Mouse (Mus musculus) adrenal gland, adult 8-10 months (tissue): ENCODE data around the gene Nav2. TPM values are rescaled to one million over a fixed set of nuclear protein-coding genes. Genes with fewer than 3 reads are reported as not detected.

Experiments
- DNase-seq: peaks from one replicate; pipeline ENCODE4 v3.0.0; 2022
- total RNA-seq, 4 experiments: library from RNA; stranded (reverse); gene quantifications; 2 replicates each; pipeline ENCODE4 v1.2.4; 2022

The Nav2 gene
- total RNA-seq, 4 experiments from 2014 or later, result 5.1 to 13.7 (median 9.1) TPM

GRCm38 (mm10) chr7:49494654-49495053, 586.1 kb downstream of the Nav2 start:
- no peak for DNase-seq

- DNase-seq, result no peak
Observed at GRCm38 (mm10) chr7:49496111-49496510, 587.6 kb downstream of the Nav2 start.

GRCm38 (mm10) chr7:49496766-49497425, 588.4 kb downstream of the Nav2 start:
- no peak for DNase-seq

DNA sequence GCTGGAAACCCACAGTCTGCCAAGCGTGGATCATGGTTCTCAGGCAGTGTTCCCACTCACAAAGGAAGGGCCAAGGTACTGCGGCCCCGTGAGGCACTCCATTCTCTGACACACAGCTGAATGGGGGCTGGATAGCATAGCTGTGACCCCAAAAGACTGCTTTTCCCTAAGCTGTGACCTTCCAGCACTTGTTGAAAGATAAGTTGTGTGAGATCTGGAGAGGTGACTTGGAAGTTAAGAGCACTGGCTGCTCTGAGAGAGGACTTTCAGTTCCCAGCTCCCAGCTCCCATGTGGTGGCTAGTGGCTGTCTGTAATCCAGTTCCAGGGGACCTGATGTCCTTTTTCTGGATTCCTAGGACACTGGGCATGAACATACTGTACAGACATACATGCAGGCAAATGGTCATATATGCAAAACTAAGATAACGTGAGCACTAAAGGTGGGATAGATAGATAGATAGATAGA, 588.9 kb downstream of the Nav2 start:
- no peak for DNase-seq

DNA sequence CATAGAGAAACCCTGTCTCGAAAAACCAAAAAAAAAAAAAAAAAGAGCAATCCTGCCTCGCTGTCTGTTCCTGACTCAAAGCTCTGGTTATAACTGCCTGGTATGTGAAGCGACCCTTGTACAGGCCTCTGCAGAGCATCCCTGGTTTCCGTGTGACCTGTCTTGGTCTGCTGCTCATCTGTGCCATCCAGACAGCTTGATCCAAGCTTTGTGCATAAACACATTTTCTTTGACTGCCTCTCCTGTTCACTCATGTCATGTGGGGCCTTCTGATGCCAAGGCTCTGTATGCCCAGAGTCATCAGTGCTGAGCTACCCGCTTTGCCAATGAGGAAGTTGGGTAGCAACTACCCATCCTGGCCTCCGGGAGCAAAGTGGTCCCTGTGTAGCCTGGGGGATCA, 591.1 kb downstream of the Nav2 start:
- no peak for DNase-seq

DNA sequence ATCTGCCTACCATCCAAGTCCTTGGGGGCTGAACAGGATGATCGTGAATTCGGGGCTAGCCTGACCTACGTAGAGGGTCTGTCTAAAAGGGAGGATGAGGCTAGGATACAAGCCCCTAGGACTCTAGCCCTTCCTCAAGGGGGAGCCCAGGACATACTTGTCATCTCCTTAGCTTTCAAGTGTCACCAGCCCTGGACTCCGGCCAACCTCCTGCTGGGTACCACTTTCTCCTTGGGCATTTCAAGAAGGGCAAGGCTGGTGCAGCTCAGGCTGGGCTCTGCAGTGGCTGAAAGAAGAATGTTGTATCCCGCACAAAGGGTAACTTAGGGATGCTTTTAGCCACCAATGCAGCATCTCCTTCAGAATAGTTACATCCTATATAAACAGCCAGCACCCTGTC, 592.4 kb downstream of the Nav2 start:
- DNase-seq, result no peak

GRCm38 (mm10) chr7:49503419-49503818, 594.9 kb downstream of the Nav2 start:
- DNase-seq, result no peak

DNA sequence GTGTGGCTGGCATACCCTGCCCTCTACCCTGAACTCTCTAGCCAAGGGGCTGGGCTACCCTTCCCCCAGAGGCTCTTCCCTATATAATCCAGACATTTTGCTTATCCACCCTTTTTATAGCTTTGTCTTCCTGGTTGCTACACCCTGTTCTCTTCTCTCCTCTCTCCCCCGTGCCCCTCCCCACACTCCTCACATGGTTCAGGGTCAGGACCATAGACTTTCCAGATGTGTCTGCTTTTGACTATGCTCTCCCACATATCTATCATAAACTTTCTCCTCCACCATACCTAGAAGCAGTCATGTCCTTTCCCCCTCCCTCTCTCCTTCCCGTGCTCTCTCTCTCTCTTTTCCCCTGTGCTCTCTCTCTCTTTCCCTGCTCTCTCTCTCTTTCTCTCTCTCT, 595.4 kb downstream of the Nav2 start:
- DNase-seq, result no peak

DNA sequence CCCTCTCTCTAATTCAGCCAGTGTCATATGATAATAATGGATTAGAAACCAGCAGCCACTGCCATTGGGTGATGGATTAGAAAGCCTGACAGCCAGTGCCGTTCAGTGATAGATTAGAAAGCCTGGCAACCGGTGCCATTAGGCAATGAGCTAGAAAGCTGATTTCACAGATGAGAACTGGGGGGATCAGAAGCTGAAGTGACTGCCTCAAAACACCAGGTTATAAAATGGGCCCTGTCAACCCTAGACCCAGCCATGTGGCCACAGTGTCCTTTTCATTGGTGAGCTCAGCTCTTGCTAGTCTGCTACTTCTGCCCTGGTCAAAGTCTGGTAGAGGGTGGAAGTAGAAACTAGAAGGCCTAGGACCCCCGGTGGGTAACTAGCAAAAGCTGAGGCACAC, 595.8 kb downstream of the Nav2 start:
- DNase-seq, result no peak

DNA sequence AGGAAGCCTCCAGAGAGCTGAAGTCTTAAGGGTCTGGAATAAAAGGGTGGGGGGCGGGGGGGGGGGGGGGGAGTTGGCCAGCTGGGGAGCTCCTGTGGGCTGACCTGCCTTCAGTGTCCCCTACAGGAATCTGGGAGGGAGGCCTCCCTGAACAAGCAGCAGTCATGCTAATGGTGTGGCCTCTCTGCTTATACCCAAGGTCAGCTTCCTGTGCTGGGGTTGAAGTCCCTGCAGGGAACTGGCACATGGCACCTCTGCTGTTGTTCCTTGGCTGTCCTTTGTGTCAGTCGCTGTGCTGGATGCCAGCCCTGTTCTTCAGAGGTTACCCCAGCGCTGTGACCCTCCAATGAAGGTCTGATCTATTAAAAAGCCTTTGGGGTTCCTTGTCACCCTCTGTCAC, 596.5 kb downstream of the Nav2 start:
- no peak for DNase-seq

GRCm38 (mm10) chr7:49506085-49506820, 597.7 kb downstream of the Nav2 start:
- DNase-seq, result no peak

DNA sequence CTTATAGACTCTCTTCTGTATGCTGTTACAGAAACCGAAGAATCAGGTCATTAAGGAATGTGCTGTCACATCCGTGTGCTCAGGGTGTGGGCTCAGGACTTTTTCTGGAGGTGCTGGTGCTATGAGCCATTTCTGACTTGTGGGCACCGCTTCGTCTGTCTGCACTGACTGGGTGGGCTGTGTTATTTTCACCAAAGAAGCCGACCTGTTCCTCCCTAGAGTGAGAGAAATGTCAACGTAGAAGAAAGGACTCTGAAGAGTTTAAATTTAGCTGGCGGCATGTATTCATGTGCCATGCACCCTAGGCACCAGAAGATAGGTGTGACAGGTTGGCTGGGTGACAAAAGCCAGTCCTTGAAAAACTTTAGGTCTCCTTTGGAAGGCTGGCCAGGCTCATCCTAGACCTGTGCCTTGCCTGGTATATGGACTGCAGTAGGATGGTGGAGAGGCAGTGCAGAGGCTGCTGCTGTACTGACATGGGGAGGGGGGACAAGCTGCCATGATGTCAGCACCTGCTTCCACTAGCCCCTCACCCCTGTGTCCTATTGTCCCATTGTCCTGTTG, 599.5 kb downstream of the Nav2 start:
- DNase-seq, result no peak

DNA sequence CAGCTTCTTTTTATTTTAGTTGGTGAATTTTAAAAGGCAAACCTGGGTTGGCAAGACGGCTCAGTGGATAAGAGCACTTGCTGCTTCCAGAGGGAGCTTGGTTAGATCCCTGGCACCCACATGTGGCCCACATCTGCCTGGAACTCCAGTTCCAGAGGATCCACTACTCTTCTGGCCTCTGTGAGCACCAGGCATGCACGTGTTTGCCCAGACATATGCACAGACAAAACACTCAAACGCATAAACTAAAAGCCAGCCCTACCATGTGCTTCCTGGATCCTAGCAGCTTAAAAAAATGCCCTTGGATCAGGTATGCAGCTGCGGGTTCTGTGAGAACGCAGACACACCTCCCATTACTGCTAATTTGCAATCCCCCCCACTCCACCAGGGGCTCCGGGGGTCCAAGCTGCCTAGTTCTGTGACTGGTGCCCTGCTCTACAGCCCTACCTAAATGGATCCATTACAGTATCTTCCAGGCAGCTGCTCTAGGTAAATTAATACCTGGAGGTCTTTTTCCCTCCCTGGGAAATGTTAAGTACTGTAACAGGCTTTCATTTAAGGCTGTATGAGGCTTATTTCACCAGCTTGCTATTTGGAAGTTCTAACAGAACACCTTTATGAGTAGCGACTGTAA, 603.4 kb downstream of the Nav2 start:
- no peak for DNase-seq

DNA sequence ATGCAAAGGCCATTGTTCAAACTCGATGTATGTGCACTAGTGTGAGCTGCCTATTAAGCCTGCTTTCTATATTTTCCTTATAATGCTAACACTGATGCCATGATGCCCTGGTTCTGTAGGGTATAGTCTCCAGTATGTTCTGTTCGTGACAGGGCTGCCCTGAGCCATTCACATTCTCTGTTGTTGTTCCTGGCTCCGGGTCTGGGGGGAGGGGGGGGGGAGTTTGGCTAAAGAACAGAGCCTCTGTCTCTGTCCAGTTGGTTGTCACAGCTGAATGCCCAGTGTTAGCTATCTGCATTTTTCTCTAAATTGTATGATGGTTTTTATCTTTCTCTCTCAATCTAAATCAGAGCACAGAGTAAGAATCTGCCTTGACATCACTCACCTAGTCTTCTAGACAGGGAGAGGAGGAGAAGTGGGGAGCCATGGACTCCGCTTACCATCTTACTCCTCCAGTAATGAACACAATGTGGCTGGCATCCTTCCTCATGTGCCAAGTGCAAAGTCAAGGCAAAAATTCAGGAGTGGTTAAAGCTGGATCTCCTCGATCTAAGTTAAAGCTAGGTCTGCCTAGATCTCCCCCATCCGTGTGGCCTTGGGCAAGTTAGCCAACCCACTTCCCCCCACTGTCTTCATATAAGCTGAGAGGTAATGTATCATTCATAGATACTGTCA, 605.4 kb downstream of the Nav2 start:
- DNase-seq, result no peak

- DNase-seq, result no peak
Observed at GRCm38 (mm10) chr7:49515012-49515411, 606.5 kb downstream of the Nav2 start.

DNA sequence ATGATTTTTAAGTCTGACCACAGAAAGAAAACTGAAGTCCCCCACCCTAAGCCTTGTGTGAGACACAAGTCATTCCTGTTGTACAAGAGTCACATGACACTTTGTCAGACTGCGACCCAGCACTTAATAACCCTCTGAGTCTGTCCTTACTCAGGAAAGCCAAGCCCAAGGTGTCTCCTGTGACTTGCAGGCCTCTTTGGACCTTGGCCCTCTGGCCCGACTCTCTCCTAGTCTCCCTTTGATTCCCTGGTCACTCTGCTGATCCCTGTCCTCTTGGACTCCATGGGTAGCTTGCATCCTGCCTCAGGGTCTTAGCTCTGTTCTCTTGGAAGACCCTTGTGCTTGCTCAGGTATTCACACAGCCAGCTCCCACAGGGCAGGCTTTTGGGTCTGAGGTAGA, 612.0 kb downstream of the Nav2 start:
- no peak for DNase-seq

DNA sequence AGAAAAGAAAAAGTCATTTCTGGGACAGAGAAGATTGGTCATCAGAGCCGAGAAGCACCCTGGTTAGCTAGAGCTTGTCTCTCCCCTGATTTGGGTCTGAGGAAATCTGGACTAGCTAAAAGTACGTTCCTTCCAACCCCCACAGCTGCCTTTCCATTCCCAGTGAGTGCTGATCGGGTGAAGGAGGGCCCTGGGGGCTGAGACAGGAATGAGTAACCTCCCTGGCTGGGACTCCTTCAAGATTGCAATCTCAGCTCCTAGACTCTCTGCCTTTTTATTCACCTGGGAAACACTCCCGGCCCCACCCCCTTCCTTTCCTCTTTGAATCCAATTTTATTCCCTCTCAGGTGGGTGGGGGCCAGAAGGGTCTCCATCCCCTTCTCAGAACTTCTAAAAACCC, 612.8 kb downstream of the Nav2 start:
- DNase-seq, result no peak

DNA sequence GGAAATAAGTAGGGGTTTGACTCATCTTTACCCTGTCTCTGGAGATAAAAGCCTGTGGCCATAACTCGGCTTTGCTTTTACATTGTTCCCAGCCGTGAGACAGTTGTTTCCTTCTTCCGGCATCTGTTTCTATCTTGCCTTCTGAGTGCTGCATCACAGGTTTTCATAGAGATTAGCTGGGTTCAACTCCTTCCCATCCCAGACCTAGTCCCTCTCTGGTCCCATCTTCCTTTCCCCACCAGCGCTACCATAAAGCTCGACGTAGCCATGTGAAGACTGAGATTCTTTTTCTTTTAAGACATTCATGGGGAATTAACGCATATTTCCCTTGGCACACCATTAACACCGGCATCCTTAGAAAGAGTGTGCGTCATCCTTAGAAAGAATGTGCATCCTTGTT, 613.5 kb downstream of the Nav2 start:
- no peak for DNase-seq

- DNase-seq, result peak; percentile 23
Observed at GRCm38 (mm10) chr7:49522411-49523114, 614.0 kb downstream of the Nav2 start.

DNA sequence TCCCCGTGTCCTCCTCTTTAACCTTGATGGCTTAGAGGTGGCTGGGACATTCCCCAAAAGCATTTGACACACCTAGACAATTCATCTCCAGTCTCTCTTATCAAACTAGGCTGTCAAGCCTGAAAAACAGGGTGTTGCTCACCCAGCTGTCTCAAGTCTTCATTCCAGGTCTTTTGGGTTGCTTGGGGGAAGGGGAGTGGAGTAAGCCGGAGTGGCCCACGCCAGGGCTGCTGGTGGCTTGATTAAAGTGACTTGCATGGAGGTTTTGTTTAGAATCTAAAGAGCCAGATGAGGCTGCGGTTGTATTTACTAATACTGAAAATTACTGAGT, 614.6 kb downstream of the Nav2 start:
- no peak for DNase-seq

DNA sequence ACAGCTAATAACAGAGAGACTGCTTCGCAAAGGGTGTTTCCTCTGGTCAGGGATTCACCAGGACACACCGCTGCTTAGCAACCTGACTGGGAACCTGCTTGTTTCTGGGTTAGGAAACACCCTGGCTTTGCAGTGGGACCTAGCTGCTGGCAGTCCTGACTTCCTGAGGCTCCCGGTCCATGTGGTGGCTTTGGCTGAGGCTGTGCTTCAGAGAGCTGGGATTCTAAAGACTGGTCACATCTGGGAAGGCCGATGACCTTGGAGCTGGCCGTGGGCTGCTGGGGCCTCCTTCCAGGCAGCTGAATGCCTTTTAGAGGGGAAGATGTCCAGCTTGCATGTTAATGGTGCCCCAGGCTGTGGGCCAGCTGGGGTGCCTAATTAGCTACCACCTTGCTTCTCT, 615.2 kb downstream of the Nav2 start:
- DNase-seq, result no peak

DNA sequence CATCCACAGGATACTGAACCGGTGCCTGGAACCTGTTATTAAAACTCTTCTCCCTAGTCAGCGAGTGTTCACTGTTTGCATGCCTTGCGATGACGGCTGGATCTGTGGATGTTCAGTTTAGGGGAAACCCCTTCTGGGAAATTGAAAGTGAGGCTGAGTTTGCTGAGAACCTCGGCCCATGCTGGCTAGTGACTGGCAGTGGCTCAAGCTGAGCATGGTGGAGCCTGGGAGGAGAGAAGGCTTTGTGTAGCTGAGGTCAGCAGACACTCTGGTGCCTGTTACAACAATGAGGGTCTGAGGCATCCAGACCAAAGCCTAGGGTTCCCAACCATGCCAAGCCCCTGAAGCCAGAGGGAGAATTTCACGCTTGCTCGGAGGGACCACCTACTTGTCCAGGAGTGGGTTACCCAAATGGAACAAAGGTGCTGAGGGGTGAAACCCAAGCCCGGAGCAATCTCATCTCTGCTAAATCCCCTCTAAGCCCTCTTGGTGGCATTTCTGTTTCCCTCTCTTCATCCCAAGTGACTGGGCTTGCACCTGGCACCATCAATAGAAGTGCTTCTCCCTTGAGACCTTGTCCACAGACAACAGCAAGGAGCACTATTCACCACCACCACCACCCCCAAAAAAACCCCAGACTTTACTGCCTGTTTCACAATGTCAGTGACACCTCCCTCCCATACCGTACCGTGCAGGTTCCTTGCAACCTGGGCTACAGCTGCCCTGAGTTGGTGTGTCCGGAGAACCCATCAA, 617.0 kb downstream of the Nav2 start:
- no peak for DNase-seq
